Mouse (Mus musculus) liver, postnatal 0 days (tissue): Measurements from ENCODE around the gene Krt77.

Source experiments
- CTCF ChIP-seq: sonication (generic); IDR thresholded peaks from 2 replicates; pipeline ENCODE4 v1.5.1; 2016; ENCODE audit warnings: antibody characterized with exemption, low read depth
- EP300 ChIP-seq: IDR thresholded peaks from 2 replicates; pipeline ENCODE4 v1.6.1; 2016; ENCODE audit warnings: antibody characterized with exemption, low read depth, mild to moderate bottlenecking

- TF ChIP-seq CTCF = no peak
- no peak for TF ChIP-seq EP300
Observed at GRCm38 (mm10) chr15:101843192-101843591, 26.3 kb downstream of the Krt77 start.
